Mouse (Mus musculus) ES-Bruce4 (cell line): ENCODE results near the gene Mvb12b. TPM values are rescaled to one million over a fixed set of nuclear protein-coding genes. Genes with fewer than 3 reads are reported as not detected.

Experiments
- H3K27ac ChIP-seq: 2 replicates; pipeline ENCODE4 v1.5.1; 2012; ENCODE audit warnings: low read length, inconsistent platforms; ENCODE audit not compliant: insufficient read depth
- H3K27me3 ChIP-seq: 2 replicates; pipeline ENCODE4 v1.6.1; 2012; ENCODE audit warnings: mild to moderate bottlenecking, low read length, inconsistent platforms; ENCODE audit not compliant: control insufficient read depth, poor library complexity, insufficient read depth, severe bottlenecking
- H3K36me3 ChIP-seq: 2 replicates; pipeline ENCODE4 v1.6.1; 2012; ENCODE audit warnings: inconsistent platforms, mild to moderate bottlenecking, low read length, moderate library complexity; ENCODE audit not compliant: control insufficient read depth, poor library complexity, insufficient read depth, severe bottlenecking
- H3K4me1 ChIP-seq: one replicate; pipeline ENCODE4 v1.8.1; 2011; ENCODE audit warnings: low read length; ENCODE audit not compliant: control insufficient read depth, insufficient read depth
- H3K4me3 ChIP-seq: 2 replicates; pipeline ENCODE4 v1.5.1; 2011; ENCODE audit warnings: low read depth, mild to moderate bottlenecking, low read length
- H3K9ac ChIP-seq: 2 replicates; pipeline ENCODE4 v1.6.1; 2012; ENCODE audit warnings: low read depth, mild to moderate bottlenecking, inconsistent platforms; ENCODE audit not compliant: poor library complexity, severe bottlenecking
- H3K9me3 ChIP-seq: replicated peaks from 2 replicates; pipeline ENCODE4 v1.6.1; 2012; ENCODE audit warnings: mild to moderate bottlenecking, low read length, inconsistent platforms; ENCODE audit not compliant: control insufficient read depth, poor library complexity, insufficient read depth, severe bottlenecking
- CTCF ChIP-seq: IDR thresholded peaks from one replicate; pipeline ENCODE4 v1.8.1; 2011; ENCODE audit warnings: low read depth, low read length
- EP300 ChIP-seq: IDR thresholded peaks from 2 replicates; pipeline ENCODE4 v1.6.1; 2011; ENCODE audit warnings: low read depth, low read length; ENCODE audit not compliant: insufficient read depth
- POLR2A ChIP-seq: IDR thresholded peaks from one replicate; pipeline ENCODE4 v1.8.1; 2011; ENCODE audit warnings: low read length; ENCODE audit not compliant: insufficient read depth
- polyA plus RNA-seq: library from polyadenylated mRNA; stranded (reverse); fragments of >200 nt; gene quantifications from 2 replicates; pipeline ENCODE4 v1.2.4, GENCODE M21; 2011; ENCODE audit warnings: low read depth; ENCODE audit not compliant: missing spikeins, insufficient read depth, insufficient read length

Gene Mvb12b
- polyA plus RNA-seq, 1 experiment, result 11.5 TPM

DNA sequence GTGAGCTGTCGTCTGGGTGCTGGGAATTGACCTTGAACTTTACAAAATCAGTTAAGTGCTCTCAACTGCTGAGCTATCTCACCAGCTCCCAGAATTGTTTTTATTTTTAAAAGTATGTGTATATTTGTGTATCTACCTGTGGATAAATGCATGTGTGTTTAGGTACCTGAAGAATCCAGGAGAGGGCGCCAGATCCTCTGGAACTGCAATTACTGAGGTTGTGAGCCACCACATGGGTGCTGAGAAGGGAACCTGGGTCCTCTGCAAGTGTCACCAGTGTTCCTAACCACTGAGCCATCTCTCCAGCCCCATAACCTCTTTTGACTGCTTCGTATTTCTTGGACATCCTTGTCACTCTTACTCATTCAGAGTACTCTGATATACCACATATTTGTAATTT lies 193.8 kb downstream of the Mvb12b start:
- TF ChIP-seq POLR2A (no peak), CTCF (peak; percentile 30), EP300 (no peak)
- Histone ChIP-seq H3K27me3 (no peaks in the 10 kb centered on the region), H3K36me3 (no peaks in the 10 kb centered on the region), H3K27ac (no peak overlapping the region), H3K9me3 (no peaks in the 10 kb centered on the region), H3K4me3 (no peak overlapping the region), H3K4me1 (no peaks in the 10 kb centered on the region), H3K9ac (no peak overlapping the region)

DNA sequence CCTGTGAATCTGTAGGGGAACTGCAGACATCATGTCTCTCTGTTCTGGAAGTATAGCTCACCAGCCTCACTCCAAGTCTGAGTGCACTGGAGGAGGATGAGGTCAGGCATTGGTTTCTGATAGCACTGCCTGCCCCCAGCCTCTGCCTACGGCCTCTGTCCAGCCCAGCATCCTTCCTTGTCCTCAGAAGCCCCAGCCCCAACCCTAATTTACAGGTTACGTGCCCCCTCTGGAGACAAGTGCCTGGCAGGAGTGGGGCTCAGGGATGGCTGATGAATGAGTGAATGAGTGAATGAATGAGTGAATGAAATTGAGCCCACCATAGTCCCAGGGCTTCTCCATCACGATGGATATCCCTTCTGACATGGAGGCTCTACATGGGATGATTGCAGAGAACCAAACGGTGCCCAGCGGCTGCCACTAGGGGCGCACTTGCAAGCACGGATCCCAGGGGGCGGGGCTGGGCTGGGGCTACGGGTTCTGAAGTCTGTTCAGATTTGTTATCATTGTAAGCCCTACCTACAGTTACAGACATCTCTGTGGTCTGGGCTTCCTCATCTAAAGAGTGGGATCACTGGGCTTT lies 197.8 kb downstream of the Mvb12b start:
- Histone ChIP-seq H3K27me3 (no peaks in the 10 kb centered on the region), H3K27ac (no peak overlapping the region), H3K9me3 (no peaks in the 10 kb centered on the region), H3K36me3 (no peaks in the 10 kb centered on the region), H3K4me3 (no peak overlapping the region), H3K9ac (no peak overlapping the region), H3K4me1 (no peaks in the 10 kb centered on the region)
- TF ChIP-seq CTCF (peak; percentile 86), POLR2A (no peak)

DNA sequence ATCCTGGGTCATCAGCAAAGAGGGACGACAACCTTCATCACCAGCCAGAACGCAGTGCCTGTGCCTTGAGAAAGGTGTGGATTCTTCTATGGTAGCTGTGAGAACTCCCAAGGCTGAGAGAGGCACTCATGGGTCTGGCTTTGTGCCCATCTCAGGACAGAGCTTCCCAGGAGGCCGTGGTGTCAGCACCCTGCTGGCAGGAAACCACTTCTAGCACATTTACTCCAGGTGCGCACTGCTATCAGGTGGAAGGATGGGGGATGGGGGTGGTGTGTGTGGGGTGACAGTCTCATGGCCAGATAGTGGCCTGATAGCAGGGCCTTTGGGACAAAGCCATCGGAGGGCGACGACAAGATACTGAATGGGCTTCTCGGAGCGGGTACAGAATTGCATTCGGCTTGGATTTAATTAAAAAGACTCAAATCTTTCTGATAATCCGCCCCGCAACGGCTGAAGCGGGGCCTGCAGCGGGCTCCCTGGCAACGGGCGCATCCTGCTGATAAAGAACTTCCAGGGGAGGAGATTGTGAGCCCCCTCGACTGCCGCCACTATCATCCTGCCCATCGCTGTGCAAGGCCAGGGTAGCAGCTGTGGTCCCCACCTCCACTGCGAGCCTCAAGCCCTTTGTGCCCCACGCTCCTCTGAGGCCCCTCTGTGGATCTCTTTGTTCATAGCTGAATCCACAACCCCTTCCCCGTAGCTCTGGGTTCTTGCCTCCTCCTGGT lies 198.4 kb downstream of the Mvb12b start:
- H3K36me3 ChIP-seq, result no peaks in the 10 kb centered on the region
- H3K4me1 ChIP-seq, result no peaks in the 10 kb centered on the region
- no peak for TF ChIP-seq CTCF
- no peak for TF ChIP-seq POLR2A
- TF ChIP-seq EP300, result no peak
- no peak overlapping the region for H3K27ac ChIP-seq
- no peaks in the 10 kb centered on the region for H3K27me3 ChIP-seq
- H3K9ac ChIP-seq, result no peak overlapping the region
- no peaks in the 10 kb centered on the region for H3K9me3 ChIP-seq
- no peak overlapping the region; the same call in 1 of the 2 replicates for H3K4me3 ChIP-seq

DNA sequence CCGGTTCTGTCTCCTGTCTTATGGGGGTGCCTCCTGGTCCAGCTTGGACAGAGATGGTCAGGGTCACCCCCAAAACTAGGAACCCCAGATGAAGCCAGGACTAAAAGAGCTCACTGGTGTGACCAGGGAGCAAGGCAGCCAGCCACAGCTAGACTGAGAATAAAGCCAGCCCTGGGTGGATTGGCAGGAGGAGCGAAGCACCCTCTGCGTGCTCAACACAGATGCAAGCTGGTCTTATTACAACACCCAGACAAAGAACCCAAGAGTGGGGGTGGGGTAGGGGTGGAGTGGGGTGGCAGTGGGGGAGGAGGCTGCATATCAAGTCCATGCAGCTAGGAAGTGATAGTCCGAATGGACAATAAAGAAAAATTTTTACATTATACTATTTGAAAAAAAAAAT lies 204.2 kb downstream of the Mvb12b start:
- Histone ChIP-seq H3K9ac (no peak overlapping the region), H3K4me3 (no peak overlapping the region), H3K4me1 (no peaks in the 10 kb centered on the region), H3K9me3 (no peaks in the 10 kb centered on the region), H3K27ac (no peak overlapping the region), H3K36me3 (no peaks in the 10 kb centered on the region), H3K27me3 (no peaks in the 10 kb centered on the region)
- no peak for TF ChIP-seq POLR2A

DNA sequence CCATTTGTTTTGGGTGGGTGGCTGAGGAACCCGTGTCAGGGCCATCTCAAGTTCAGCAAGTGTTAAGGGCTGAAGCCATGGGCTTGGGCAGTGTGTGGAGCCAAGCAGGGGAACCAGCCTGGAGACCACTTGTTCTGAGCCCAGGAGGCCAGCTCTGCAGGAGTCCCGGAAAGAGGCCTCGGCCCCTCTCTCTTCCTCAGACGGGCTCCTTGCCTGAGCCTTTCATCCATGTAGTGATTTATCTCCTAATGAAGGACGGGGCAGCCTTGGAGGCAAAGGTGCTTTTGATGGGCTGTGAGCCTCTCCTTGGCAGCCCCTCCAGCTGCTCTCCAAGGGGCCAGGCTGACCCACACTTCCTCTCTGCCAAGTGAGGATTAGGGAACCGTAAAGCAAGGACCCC lies 204.7 kb downstream of the Mvb12b start:
- no peak overlapping the region for H3K4me3 ChIP-seq
- no peak overlapping the region for H3K9ac ChIP-seq
- no peak overlapping the region for H3K27ac ChIP-seq
- H3K36me3 ChIP-seq, result no peaks in the 10 kb centered on the region
- H3K27me3 ChIP-seq, result no peaks in the 10 kb centered on the region
- TF ChIP-seq CTCF, result no peak
- TF ChIP-seq EP300, result no peak
- H3K4me1 ChIP-seq, result no peaks in the 10 kb centered on the region
- H3K9me3 ChIP-seq, result no peaks in the 10 kb centered on the region

DNA sequence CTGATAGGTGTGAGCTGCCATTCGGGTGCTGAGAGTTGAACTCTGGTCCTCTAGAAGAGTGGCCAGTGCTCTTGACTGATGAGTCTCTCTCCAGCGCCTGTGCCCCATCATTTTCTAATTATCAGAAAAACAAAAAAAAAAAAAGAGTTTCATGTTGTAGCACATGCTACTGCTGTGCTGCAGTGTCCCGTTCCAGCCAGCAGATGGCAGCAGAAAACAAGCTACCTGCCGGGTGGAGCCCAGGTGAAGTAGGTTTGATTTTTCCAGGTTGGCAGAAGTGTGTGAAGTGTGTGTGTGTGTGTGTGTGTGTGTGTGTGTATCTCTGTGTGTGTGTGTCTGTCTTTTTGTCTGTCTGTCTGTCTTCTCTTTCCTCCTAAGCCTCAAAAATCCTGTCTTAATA lies 205.5 kb downstream of the Mvb12b start:
- no peaks in the 10 kb centered on the region for H3K27me3 ChIP-seq
- H3K36me3 ChIP-seq, result no peaks in the 10 kb centered on the region
- H3K4me3 ChIP-seq, result no peak overlapping the region
- H3K9ac ChIP-seq, result no peak overlapping the region
- H3K4me1 ChIP-seq, result no peaks in the 10 kb centered on the region
- no peaks in the 10 kb centered on the region for H3K9me3 ChIP-seq
- TF ChIP-seq CTCF (peak; percentile 94), EP300 (no peak), POLR2A (no peak)
- H3K27ac ChIP-seq, result no peak overlapping the region

Other genes starting within 250 kb of the Mvb12b start
- 0.46 and 0.58 TPM in 2 replicates for gene Lmx1b, start 247.4 kb downstream of the Mvb12b start, polyA plus RNA-seq